Mouse (Mus musculus): ENCODE measurements around the gene Cxcr4. TPM values are rescaled to one million over a fixed set of nuclear protein-coding genes. Genes with fewer than 3 reads are reported as not detected.

The Cxcr4 gene
- polyA plus RNA-seq, 1 experiment from 2014 or later, result 1.3 TPM

DNA sequence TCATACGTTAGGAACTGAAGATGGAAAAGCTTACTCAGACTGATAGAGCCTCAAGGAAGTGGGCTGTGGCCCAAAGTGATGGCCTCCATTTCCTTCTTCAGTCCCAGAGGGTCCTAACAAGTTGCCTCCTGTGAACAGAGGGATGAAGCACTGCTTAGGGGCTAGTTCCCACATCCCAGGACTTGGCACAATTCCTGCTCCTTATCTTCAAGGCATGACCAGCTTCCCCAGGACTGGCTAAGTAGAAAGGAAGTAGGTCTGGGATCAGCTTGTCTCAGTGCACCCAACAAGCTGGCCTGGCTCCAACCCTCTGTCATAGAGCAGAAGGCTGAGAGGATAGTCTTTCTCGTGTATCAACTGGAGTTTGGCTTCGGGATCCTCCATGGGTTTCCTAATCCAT lies 11.8 kb downstream of the Cxcr4 start:
- Histone ChIP-seq H3K4me1 (replicated peaks; ENCODE audit: control insufficient read depth, insufficient read depth, low read length) (no peaks in the 10 kb centered on the region), H3K27me3 (replicated peaks; ENCODE audit: control insufficient read depth, insufficient read depth, low read length) (no peaks in the 10 kb centered on the region), H3K4me3 (ENCODE audit: low read depth, low read length) (no peak overlapping the region), H3K27ac (ENCODE audit: low read depth, low read length) (no peak overlapping the region), H3K36me3 (ENCODE audit: control insufficient read depth, insufficient read depth) (no peaks in the 10 kb centered on the region), H3K9ac (ENCODE audit: low read depth, low read length) (no peak overlapping the region), H3K9me3 (ENCODE audit: control insufficient read depth) (no peaks in the 10 kb centered on the region), H3K4me2 (replicated peaks; ENCODE audit: low read depth) (no peak overlapping the region)
- ATAC-seq, result no peak
- WGBS, result 75% methylated on average over 3 of the region's 3 CpGs
- TF ChIP-seq CTCF (IDR thresholded peaks at IDR 0.05; ENCODE audit: low read depth), result no peak

DNA sequence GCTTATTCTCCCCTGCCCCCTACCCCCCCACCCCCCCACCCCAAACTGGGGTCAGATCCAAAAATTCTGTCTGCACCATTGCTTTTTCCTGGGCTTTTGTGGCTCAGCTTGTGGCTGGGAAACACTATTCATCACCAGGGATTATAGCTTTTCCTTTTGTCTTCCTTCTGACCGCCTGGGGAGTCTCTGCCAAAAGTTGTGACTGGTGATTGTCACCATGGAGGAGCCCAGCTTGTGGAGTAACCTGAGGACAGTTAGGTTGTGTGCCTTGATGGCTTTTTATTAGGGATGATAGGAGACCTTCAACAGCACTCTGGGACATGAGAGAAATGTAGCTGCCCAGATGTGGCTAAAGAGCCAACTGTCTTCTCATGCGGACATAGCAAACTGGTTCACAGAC lies 13.6 kb downstream of the Cxcr4 start:
- no peaks in the 10 kb centered on the region for H3K36me3 ChIP-seq (ENCODE audit: control insufficient read depth, insufficient read depth)
- no peak overlapping the region for H3K9ac ChIP-seq (ENCODE audit: low read depth, low read length)
- no peak overlapping the region for H3K27ac ChIP-seq (ENCODE audit: low read depth, low read length)
- no peak for ATAC-seq
- no peak overlapping the region for H3K4me3 ChIP-seq (ENCODE audit: low read depth, low read length)
- no peaks in the 10 kb centered on the region for H3K9me3 ChIP-seq (ENCODE audit: control insufficient read depth)
- H3K4me2 ChIP-seq (replicated peaks; ENCODE audit: low read depth), result no peak overlapping the region
- TF ChIP-seq CTCF (IDR thresholded peaks at IDR 0.05; ENCODE audit: low read depth), result no peak
- no peaks in the 10 kb centered on the region for H3K4me1 ChIP-seq (replicated peaks; ENCODE audit: control insufficient read depth, insufficient read depth, low read length)
- H3K27me3 ChIP-seq (replicated peaks; ENCODE audit: control insufficient read depth, insufficient read depth, low read length), result no peaks in the 10 kb centered on the region
- WGBS, result 75% methylated on average over 2 of the region's 2 CpGs

DNA sequence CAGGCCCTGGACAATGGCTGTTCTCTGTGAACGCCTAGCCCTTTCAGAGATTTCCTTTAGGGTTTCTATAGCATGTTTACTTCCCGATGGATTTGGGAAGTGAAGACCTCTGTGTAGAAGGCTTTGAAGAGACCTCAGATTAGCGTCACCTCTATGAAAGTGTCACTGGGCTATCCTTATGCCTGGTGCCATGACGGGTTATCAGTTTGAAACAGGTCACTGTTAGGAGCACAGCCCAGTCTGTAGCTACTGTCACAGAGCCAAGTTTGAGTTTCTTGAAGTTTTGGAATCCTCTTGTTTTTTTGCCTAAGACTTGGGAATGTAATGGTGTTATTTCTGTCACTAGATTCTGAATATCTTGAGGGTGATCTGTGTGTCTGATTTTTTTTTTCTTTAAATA lies 17.0 kb downstream of the Cxcr4 start:
- Histone ChIP-seq H3K4me1 (replicated peaks; ENCODE audit: control insufficient read depth, insufficient read depth, low read length) (no peaks in the 10 kb centered on the region), H3K4me3 (ENCODE audit: low read depth, low read length) (no peak overlapping the region), H3K27me3 (replicated peaks; ENCODE audit: control insufficient read depth, insufficient read depth, low read length) (no peaks in the 10 kb centered on the region), H3K36me3 (ENCODE audit: control insufficient read depth, insufficient read depth) (no peaks in the 10 kb centered on the region), H3K4me2 (replicated peaks; ENCODE audit: low read depth) (no peak overlapping the region), H3K9ac (ENCODE audit: low read depth, low read length) (no peak overlapping the region), H3K27ac (ENCODE audit: low read depth, low read length) (no peak overlapping the region), H3K9me3 (ENCODE audit: control insufficient read depth) (no peaks in the 10 kb centered on the region)
- ATAC-seq, result no peak
- WGBS, result 83% methylated on average over 4 of the region's 4 CpGs
- TF ChIP-seq CTCF (IDR thresholded peaks at IDR 0.05; ENCODE audit: low read depth), result no peak

DNA sequence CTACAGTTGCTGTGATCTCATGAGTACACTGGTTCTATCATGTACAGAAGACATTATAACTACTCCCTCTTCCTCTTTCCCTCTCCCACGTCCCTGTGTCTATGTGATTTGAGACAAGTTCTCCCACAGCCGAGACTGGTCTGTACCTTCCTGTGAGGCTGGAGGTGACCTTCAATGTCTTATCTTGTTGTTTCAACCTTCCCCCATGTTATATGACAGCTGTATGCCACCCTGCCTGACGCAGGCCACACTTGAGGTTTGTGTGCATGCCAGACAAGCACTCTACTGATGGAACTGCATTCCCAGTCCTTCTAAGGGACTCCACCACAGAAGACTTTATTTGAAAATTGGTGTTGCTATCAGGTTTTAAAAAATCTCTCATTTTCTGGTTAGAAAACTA lies 21.1 kb downstream of the Cxcr4 start:
- ATAC-seq, result no peak
- 53% methylated on average over 3 of the region's 3 CpGs for WGBS
- TF ChIP-seq CTCF (IDR thresholded peaks at IDR 0.05; ENCODE audit: low read depth), result no peak

DNA sequence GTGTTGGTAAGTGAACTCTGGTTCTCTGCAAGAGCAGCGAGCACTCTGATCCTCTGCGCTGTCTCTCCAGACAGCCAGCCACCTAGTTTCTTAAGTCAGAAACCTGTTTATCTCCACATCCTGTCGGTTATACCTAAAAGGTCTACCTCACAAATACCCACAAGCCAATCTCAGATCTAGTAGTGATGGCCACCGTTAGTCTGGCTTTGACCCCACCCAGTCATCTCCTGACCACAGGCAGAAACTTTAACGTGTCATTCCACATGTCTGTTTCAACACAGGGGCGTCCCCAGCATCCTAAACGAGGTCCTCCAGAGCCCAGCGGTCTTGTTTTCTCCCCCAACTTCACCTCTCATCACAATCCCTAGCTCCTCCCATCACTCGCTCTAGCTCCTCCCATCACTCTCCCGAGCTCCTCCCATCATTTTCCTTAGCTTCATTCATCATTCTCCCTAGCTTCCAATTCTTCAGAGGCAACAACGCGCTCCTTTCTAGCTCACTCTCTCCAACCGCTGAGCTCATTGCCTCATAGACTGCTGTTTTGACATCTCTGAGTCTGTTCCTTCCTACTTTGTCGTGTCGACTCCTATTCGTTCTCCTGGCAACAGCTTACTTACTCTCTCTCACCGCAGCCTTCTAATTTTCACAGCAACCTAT lies 22.0 kb downstream of the Cxcr4 start:
- Histone ChIP-seq H3K36me3 (ENCODE audit: control insufficient read depth, insufficient read depth) (no peaks in the 10 kb centered on the region), H3K4me2 (replicated peaks; ENCODE audit: low read depth) (no peak overlapping the region), H3K4me1 (replicated peaks; ENCODE audit: control insufficient read depth, insufficient read depth, low read length) (no peaks in the 10 kb centered on the region), H3K27me3 (replicated peaks; ENCODE audit: control insufficient read depth, insufficient read depth, low read length) (no peaks in the 10 kb centered on the region), H3K27ac (ENCODE audit: low read depth, low read length) (no peak overlapping the region), H3K9ac (ENCODE audit: low read depth, low read length) (no peak overlapping the region), H3K9me3 (ENCODE audit: control insufficient read depth) (no peaks in the 10 kb centered on the region), H3K4me3 (ENCODE audit: low read depth, low read length) (no peak overlapping the region)
- no peak for TF ChIP-seq CTCF (IDR thresholded peaks at IDR 0.05; ENCODE audit: low read depth)
- 83% methylated on average over 17 of the region's 17 CpGs for WGBS
- no peak for ATAC-seq

More for the DNA sequence above, 21.1 kb downstream of the Cxcr4 start:
- H3K36me3 ChIP-seq (ENCODE audit: control insufficient read depth, insufficient read depth), result no peaks in the 10 kb centered on the region
- no peak overlapping the region for H3K4me2 ChIP-seq (replicated peaks; ENCODE audit: low read depth)
- no peaks in the 10 kb centered on the region for H3K27me3 ChIP-seq (replicated peaks; ENCODE audit: control insufficient read depth, insufficient read depth, low read length)
- no peak overlapping the region for H3K27ac ChIP-seq (ENCODE audit: low read depth, low read length)
- H3K4me3 ChIP-seq (ENCODE audit: low read depth, low read length), result no peak overlapping the region
- no peaks in the 10 kb centered on the region for H3K9me3 ChIP-seq (ENCODE audit: control insufficient read depth)
- no peaks in the 10 kb centered on the region for H3K4me1 ChIP-seq (replicated peaks; ENCODE audit: control insufficient read depth, insufficient read depth, low read length)
- H3K9ac ChIP-seq (ENCODE audit: low read depth, low read length), result no peak overlapping the region

DNA sequence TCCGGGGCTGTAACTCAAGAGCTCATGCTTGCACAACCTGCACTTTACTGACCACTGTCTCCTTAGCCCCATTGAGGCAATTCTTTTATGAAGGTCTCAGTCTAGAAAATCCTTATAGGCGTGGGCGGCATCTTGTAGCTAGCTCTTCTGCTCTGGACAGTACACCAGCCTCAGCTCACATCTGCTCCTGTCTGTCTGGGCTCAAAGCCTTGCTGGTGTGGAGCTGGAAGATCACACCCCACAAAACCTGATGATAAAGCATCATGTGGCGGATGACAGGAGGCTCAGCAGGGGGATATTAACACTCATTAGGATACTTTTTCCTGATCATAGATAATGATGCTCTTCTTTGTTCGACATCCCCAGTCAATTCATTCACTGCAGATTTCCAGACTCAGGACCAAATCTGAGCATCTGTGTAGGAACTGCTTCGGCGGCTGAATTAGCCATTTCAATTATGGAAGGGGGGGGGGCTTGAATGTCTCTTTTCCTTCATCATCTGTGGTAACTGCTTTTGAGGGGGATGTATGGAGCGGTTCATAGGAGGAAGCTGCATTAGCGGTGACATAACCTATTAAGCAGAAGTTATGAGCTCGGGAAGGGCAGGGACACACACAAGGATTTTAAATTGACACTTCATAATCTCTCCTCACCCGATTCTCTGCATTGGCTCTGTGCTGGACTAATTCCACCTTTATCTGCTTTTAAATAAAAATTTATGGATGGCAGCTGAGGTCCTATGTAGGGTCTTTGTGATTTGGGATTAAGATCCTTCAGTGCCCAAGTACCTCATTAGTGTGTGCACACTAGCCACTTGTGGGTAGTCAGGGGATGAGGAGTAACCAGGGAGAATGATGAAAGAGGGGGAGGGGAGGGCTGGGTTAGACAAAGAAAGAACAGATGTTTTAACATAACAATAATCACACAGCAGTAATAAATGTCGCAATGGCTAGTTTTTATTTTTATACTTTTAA lies 24.6 kb downstream of the Cxcr4 start:
- Histone ChIP-seq H3K4me1 (replicated peaks; ENCODE audit: control insufficient read depth, insufficient read depth, low read length) (no peaks in the 10 kb centered on the region), H3K27me3 (replicated peaks; ENCODE audit: control insufficient read depth, insufficient read depth, low read length) (no peaks in the 10 kb centered on the region), H3K27ac (ENCODE audit: low read depth, low read length) (no peak overlapping the region), H3K4me2 (replicated peaks; ENCODE audit: low read depth) (no peak overlapping the region), H3K36me3 (ENCODE audit: control insufficient read depth, insufficient read depth) (no peaks in the 10 kb centered on the region), H3K4me3 (ENCODE audit: low read depth, low read length) (no peak overlapping the region), H3K9ac (ENCODE audit: low read depth, low read length) (no peak overlapping the region), H3K9me3 (ENCODE audit: control insufficient read depth) (no peaks in the 10 kb centered on the region)
- ATAC-seq, result no peak
- no peak for TF ChIP-seq CTCF (IDR thresholded peaks at IDR 0.05; ENCODE audit: low read depth)
- WGBS, result 84% methylated on average over 12 of the region's 12 CpGs

All from intestine, postnatal 0 days (tissue).